Mouse (Mus musculus) olfactory bulb, adult 2 months (tissue): Measurements from ENCODE around the gene Dicer1.

Experiments
- CTCF ChIP-seq: fragments of 200-500 bp; IDR thresholded peaks from 2 replicates; pipeline ENCODE4 v1.5.1; 2012; ENCODE audit warnings: low read depth, mild to moderate bottlenecking, low read length, moderate library complexity; ENCODE audit not compliant: insufficient read depth
- POLR2A ChIP-seq: fragments of 200-500 bp; IDR thresholded peaks from 2 replicates; pipeline ENCODE4 v1.6.1; 2012; ENCODE audit warnings: mild to moderate bottlenecking, low read depth, low read length, moderate library complexity; ENCODE audit not compliant: insufficient read depth

GRCm38 (mm10) chr12:104746601-104747000, 5.2 kb downstream of the Dicer1 start:
- TF ChIP-seq POLR2A = no peak
- TF ChIP-seq CTCF = no peak
